Mouse (Mus musculus): ENCODE results near the gene Galnt16. TPM values are rescaled to one million over a fixed set of nuclear protein-coding genes. Genes with fewer than 3 reads are reported as not detected.
A peak's percentile ranks its signal among the peaks of the same experiment; 100 is the strongest.

Galnt16 gene
- polyA plus RNA-seq, 1 experiment, result not detected

GRCm38 (mm10) chr12:80507041-80507745 lies 10.9 kb upstream of the Galnt16 start:
- H3K4me1 ChIP-seq, result peaks cover 5% of the 10 kb centered on the region
- H3K36me3 ChIP-seq (replicated peaks; ENCODE audit: low read length), result no peaks in the 10 kb centered on the region
- TF ChIP-seq FLI1 (IDR thresholded peaks at IDR 0.05; ENCODE audit: low read length), result no peak
- no peak for TF ChIP-seq GATA1 (IDR thresholded peaks at IDR 0.05; ENCODE audit: borderline replicate concordance, low read length)
- H3K4me3 ChIP-seq (replicated peaks), result no peak overlapping the region
- H3K9me3 ChIP-seq, result no peaks in the 10 kb centered on the region
- H3K27me3 ChIP-seq (replicated peaks), result peaks cover 42% of the 10 kb centered on the region

- Histone ChIP-seq H3K9me3 (no peaks in the 10 kb centered on the region), H3K4me1 (peaks cover 21% of the 10 kb centered on the region), H3K4me3 (replicated peaks) (peak overlapping the region; percentile 83), H3K36me3 (replicated peaks; ENCODE audit: low read length) (no peaks in the 10 kb centered on the region), H3K27me3 (replicated peaks) (peaks cover 95% of the 10 kb centered on the region)
- TF ChIP-seq FLI1 (IDR thresholded peaks at IDR 0.05; ENCODE audit: low read length) (no peak), GATA1 (IDR thresholded peaks at IDR 0.05; ENCODE audit: borderline replicate concordance, low read length) (no peak)
Measured at GRCm38 (mm10) chr12:80518393-80518756, 298 bp downstream of the Galnt16 start.

GRCm38 (mm10) chr12:80518757-80519620 lies 912 bp downstream of the Galnt16 start:
- no peak for TF ChIP-seq GATA1 (IDR thresholded peaks at IDR 0.05; ENCODE audit: borderline replicate concordance, low read length)
- TF ChIP-seq FLI1 (IDR thresholded peaks at IDR 0.05; ENCODE audit: low read length), result no peak
- H3K36me3 ChIP-seq (replicated peaks; ENCODE audit: low read length), result no peaks in the 10 kb centered on the region
- H3K4me1 ChIP-seq, result peaks cover 21% of the 10 kb centered on the region
- H3K27me3 ChIP-seq (replicated peaks), result peaks cover 95% of the 10 kb centered on the region
- H3K4me3 ChIP-seq (replicated peaks), result peak overlapping the region; percentile 83
- peaks cover under 1% of the 10 kb centered on the region; the same call in 1 of the 2 replicates for H3K9me3 ChIP-seq

GRCm38 (mm10) chr12:80519621-80520332 lies 1.7 kb downstream of the Galnt16 start:
- no peak for TF ChIP-seq FLI1 (IDR thresholded peaks at IDR 0.05; ENCODE audit: low read length)
- TF ChIP-seq GATA1 (IDR thresholded peaks at IDR 0.05; ENCODE audit: borderline replicate concordance, low read length), result no peak
- H3K36me3 ChIP-seq (replicated peaks; ENCODE audit: low read length), result no peaks in the 10 kb centered on the region
- peaks cover 94% of the 10 kb centered on the region for H3K27me3 ChIP-seq (replicated peaks)

GRCm38 (mm10) chr12:80522006-80522405 lies 3.9 kb downstream of the Galnt16 start:
- Histone ChIP-seq H3K27me3 (replicated peaks) (peaks cover 92% of the 10 kb centered on the region), H3K4me1 (peaks cover 21% of the 10 kb centered on the region), H3K4me3 (replicated peaks) (no peak overlapping the region)

More at GRCm38 (mm10) chr12:80519621-80520332, 1.7 kb downstream of the Galnt16 start:
- H3K4me1 ChIP-seq, result peaks cover 21% of the 10 kb centered on the region
- H3K9me3 ChIP-seq, result peaks cover 7% of the 10 kb centered on the region
- peak overlapping the region; percentile 83 for H3K4me3 ChIP-seq (replicated peaks)

GRCm38 (mm10) chr12:80524276-80524921 lies 6.3 kb downstream of the Galnt16 start:
- Histone ChIP-seq H3K4me1 (peaks cover 7% of the 10 kb centered on the region), H3K9me3 (peaks cover 7% of the 10 kb centered on the region), H3K36me3 (replicated peaks; ENCODE audit: low read length) (no peaks in the 10 kb centered on the region), H3K4me3 (replicated peaks) (no peak overlapping the region), H3K27me3 (replicated peaks) (peaks cover 88% of the 10 kb centered on the region)
- TF ChIP-seq GATA1 (IDR thresholded peaks at IDR 0.05; ENCODE audit: borderline replicate concordance, low read length), result no peak
- no peak for TF ChIP-seq FLI1 (IDR thresholded peaks at IDR 0.05; ENCODE audit: low read length)

More at GRCm38 (mm10) chr12:80522006-80522405, 3.9 kb downstream of the Galnt16 start:
- TF ChIP-seq GATA1 (IDR thresholded peaks at IDR 0.05; ENCODE audit: borderline replicate concordance, low read length) (no peak), FLI1 (IDR thresholded peaks at IDR 0.05; ENCODE audit: low read length) (no peak)
- Histone ChIP-seq H3K36me3 (replicated peaks; ENCODE audit: low read length) (no peaks in the 10 kb centered on the region), H3K9me3 (peaks cover 7% of the 10 kb centered on the region)

- Histone ChIP-seq H3K9me3 (peaks cover 7% of the 10 kb centered on the region), H3K4me1 (no peaks in the 10 kb centered on the region), H3K4me3 (replicated peaks) (no peak overlapping the region), H3K27me3 (replicated peaks) (peaks cover 82% of the 10 kb centered on the region), H3K36me3 (replicated peaks; ENCODE audit: low read length) (no peaks in the 10 kb centered on the region)
- no peak for TF ChIP-seq FLI1 (IDR thresholded peaks at IDR 0.05; ENCODE audit: low read length)
- TF ChIP-seq GATA1 (IDR thresholded peaks at IDR 0.05; ENCODE audit: borderline replicate concordance, low read length), result no peak
Measured at GRCm38 (mm10) chr12:80525513-80525912, 7.4 kb downstream of the Galnt16 start.

GRCm38 (mm10) chr12:80526511-80526910 lies 8.4 kb downstream of the Galnt16 start:
- Histone ChIP-seq H3K4me3 (replicated peaks) (no peak overlapping the region), H3K4me1 (no peaks in the 10 kb centered on the region), H3K9me3 (peaks cover 7% of the 10 kb centered on the region), H3K27me3 (replicated peaks) (peaks cover 81% of the 10 kb centered on the region), H3K36me3 (replicated peaks; ENCODE audit: low read length) (no peaks in the 10 kb centered on the region)
- TF ChIP-seq FLI1 (IDR thresholded peaks at IDR 0.05; ENCODE audit: low read length) (no peak), GATA1 (IDR thresholded peaks at IDR 0.05; ENCODE audit: borderline replicate concordance, low read length) (no peak)
